Mouse (Mus musculus): ENCODE data around the gene Mad1l1. TPM values are rescaled to one million over a fixed set of nuclear protein-coding genes. Genes with fewer than 3 reads are reported as not detected.

Gene Mad1l1
- polyA plus RNA-seq, 1 experiment from 2014 or later: 43.7 TPM

- no peak overlapping the region for H3K27ac ChIP-seq (replicated peaks; ENCODE audit: low read depth, low read length)
- H3K27me3 ChIP-seq (ENCODE audit: control insufficient read depth, insufficient read depth, low read length): no peaks in the 10 kb centered on the region
- no peak for DNase-seq (ENCODE audit: low spot score)
- no peaks in the 10 kb centered on the region for H3K9me3 ChIP-seq (replicated peaks; ENCODE audit: control insufficient read depth, low read length)
- H3K4me1 ChIP-seq (ENCODE audit: control insufficient read depth, insufficient read depth, low read length): no peaks in the 10 kb centered on the region
- no peak overlapping the region for H3K4me3 ChIP-seq (ENCODE audit: low read depth, low read length)
- no peak overlapping the region for H3K9ac ChIP-seq (replicated peaks; ENCODE audit: low read length)
- H3K36me3 ChIP-seq (replicated peaks; ENCODE audit: control insufficient read depth, insufficient read depth, low read depth, low read length): no peaks in the 10 kb centered on the region; the same call in 1 of the 2 replicates
- H3K4me2 ChIP-seq (ENCODE audit: low read depth, low read length): no peak overlapping the region
- ATAC-seq (replicated peaks; ENCODE audit: insufficient number of reproducible peaks, low FRiP score, low TSS enrichment, low read depth): no peak
- 94% methylated on average over 3 of the region's 3 CpGs for WGBS
These were observed 81.1 kb downstream of the Mad1l1 start for GRCm38 (mm10) chr5:140240235-140240634.

- Histone ChIP-seq H3K9me3 (replicated peaks; ENCODE audit: control insufficient read depth, low read length) (no peaks in the 10 kb centered on the region), H3K36me3 (replicated peaks; ENCODE audit: control insufficient read depth, insufficient read depth, low read depth, low read length) (no peaks in the 10 kb centered on the region; the same call in 1 of the 2 replicates), H3K9ac (replicated peaks; ENCODE audit: low read length) (no peak overlapping the region), H3K4me1 (ENCODE audit: control insufficient read depth, insufficient read depth, low read length) (no peaks in the 10 kb centered on the region), H3K27me3 (ENCODE audit: control insufficient read depth, insufficient read depth, low read length) (no peaks in the 10 kb centered on the region), H3K27ac (replicated peaks; ENCODE audit: low read depth, low read length) (no peak overlapping the region), H3K4me2 (ENCODE audit: low read depth, low read length) (no peak overlapping the region), H3K4me3 (ENCODE audit: low read depth, low read length) (no peak overlapping the region)
- DNase-seq (ENCODE audit: low spot score) (no peak), ATAC-seq (replicated peaks; ENCODE audit: insufficient number of reproducible peaks, low FRiP score, low TSS enrichment, low read depth) (no peak)
- 76% methylated on average over 3 of the region's 3 CpGs for WGBS
These were observed 82.5 kb downstream of the Mad1l1 start for GRCm38 (mm10) chr5:140238880-140239279.

GRCm38 (mm10) chr5:140230818-140231217, 90.5 kb downstream of the Mad1l1 start:
- no peaks in the 10 kb centered on the region for H3K4me1 ChIP-seq (ENCODE audit: control insufficient read depth, insufficient read depth, low read length)
- no peak overlapping the region for H3K4me2 ChIP-seq (ENCODE audit: low read depth, low read length)
- no peak overlapping the region for H3K4me3 ChIP-seq (ENCODE audit: low read depth, low read length)
- H3K27ac ChIP-seq (replicated peaks; ENCODE audit: low read depth, low read length): no peak overlapping the region
- WGBS: 86% methylated on average over 6 of the region's 6 CpGs
- no peaks in the 10 kb centered on the region for H3K9me3 ChIP-seq (replicated peaks; ENCODE audit: control insufficient read depth, low read length)
- ATAC-seq (replicated peaks; ENCODE audit: insufficient number of reproducible peaks, low FRiP score, low TSS enrichment, low read depth) (no peak), DNase-seq (ENCODE audit: low spot score) (no peak)
- H3K9ac ChIP-seq (replicated peaks; ENCODE audit: low read length): no peak overlapping the region
- no peaks in the 10 kb centered on the region for H3K36me3 ChIP-seq (replicated peaks; ENCODE audit: control insufficient read depth, insufficient read depth, low read depth, low read length)
- H3K27me3 ChIP-seq (ENCODE audit: control insufficient read depth, insufficient read depth, low read length): no peaks in the 10 kb centered on the region

DNA sequence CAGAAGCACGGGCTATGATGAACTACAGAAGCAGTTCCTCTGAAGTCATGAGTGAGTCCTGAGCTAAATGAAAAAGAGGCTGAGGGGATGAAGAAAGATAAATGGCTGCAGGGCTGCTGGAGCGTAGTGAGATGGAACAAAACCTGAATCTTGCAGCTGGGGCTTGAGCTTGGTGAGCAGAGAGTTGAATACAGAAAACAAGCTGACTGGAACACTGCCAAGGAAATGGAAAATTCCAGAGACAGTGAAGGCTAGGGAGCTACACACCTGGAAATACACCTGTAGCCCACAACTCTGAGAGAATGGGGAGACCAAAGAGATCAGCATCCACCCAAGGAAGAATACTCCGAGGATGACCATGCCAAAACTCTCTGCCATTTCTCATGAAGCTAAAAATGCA, 93.0 kb downstream of the Mad1l1 start:
- Histone ChIP-seq H3K4me2 (ENCODE audit: low read depth, low read length) (no peak overlapping the region), H3K4me3 (ENCODE audit: low read depth, low read length) (no peak overlapping the region), H3K9me3 (replicated peaks; ENCODE audit: control insufficient read depth, low read length) (no peaks in the 10 kb centered on the region), H3K27me3 (ENCODE audit: control insufficient read depth, insufficient read depth, low read length) (no peaks in the 10 kb centered on the region), H3K36me3 (replicated peaks; ENCODE audit: control insufficient read depth, insufficient read depth, low read depth, low read length) (no peaks in the 10 kb centered on the region), H3K4me1 (ENCODE audit: control insufficient read depth, insufficient read depth, low read length) (no peaks in the 10 kb centered on the region), H3K9ac (replicated peaks; ENCODE audit: low read length) (no peak overlapping the region), H3K27ac (replicated peaks; ENCODE audit: low read depth, low read length) (no peak overlapping the region)
- ATAC-seq (replicated peaks; ENCODE audit: insufficient number of reproducible peaks, low FRiP score, low TSS enrichment, low read depth): no peak
- WGBS: 86% methylated on average over 3 of the region's 3 CpGs
- DNase-seq (ENCODE audit: low spot score): no peak

GRCm38 (mm10) chr5:140226871-140227270, 94.5 kb downstream of the Mad1l1 start:
- no peak overlapping the region for H3K4me2 ChIP-seq (ENCODE audit: low read depth, low read length)
- H3K9ac ChIP-seq (replicated peaks; ENCODE audit: low read length): no peak overlapping the region
- no peaks in the 10 kb centered on the region for H3K27me3 ChIP-seq (ENCODE audit: control insufficient read depth, insufficient read depth, low read length)
- H3K9me3 ChIP-seq (replicated peaks; ENCODE audit: control insufficient read depth, low read length): no peaks in the 10 kb centered on the region
- H3K36me3 ChIP-seq (replicated peaks; ENCODE audit: control insufficient read depth, insufficient read depth, low read depth, low read length): no peaks in the 10 kb centered on the region
- 78% methylated on average over 3 of the region's 3 CpGs for WGBS
- DNase-seq (ENCODE audit: low spot score): no peak
- H3K4me1 ChIP-seq (ENCODE audit: control insufficient read depth, insufficient read depth, low read length): no peaks in the 10 kb centered on the region
- ATAC-seq (replicated peaks; ENCODE audit: insufficient number of reproducible peaks, low FRiP score, low TSS enrichment, low read depth): no peak
- H3K27ac ChIP-seq (replicated peaks; ENCODE audit: low read depth, low read length): no peak overlapping the region
- H3K4me3 ChIP-seq (ENCODE audit: low read depth, low read length): no peak overlapping the region

GRCm38 (mm10) chr5:140225881-140226280, 95.5 kb downstream of the Mad1l1 start:
- 75% methylated on average over 2 of the region's 2 CpGs for whole genome bisulfite sequencing
- no peak overlapping the region for H3K27ac ChIP-seq (replicated peaks; ENCODE audit: low read depth, low read length)

GRCm38 (mm10) chr5:140225103-140225502, 96.2 kb downstream of the Mad1l1 start:
- no peaks in the 10 kb centered on the region for H3K27me3 ChIP-seq (ENCODE audit: control insufficient read depth, insufficient read depth, low read length)
- ATAC-seq (replicated peaks; ENCODE audit: insufficient number of reproducible peaks, low FRiP score, low TSS enrichment, low read depth) (no peak), DNase-seq (ENCODE audit: low spot score) (no peak)
- H3K36me3 ChIP-seq (replicated peaks; ENCODE audit: control insufficient read depth, insufficient read depth, low read depth, low read length): no peaks in the 10 kb centered on the region
- WGBS: 88% methylated on average over 2 of the region's 2 CpGs
- no peak overlapping the region for H3K9ac ChIP-seq (replicated peaks; ENCODE audit: low read length)
- no peaks in the 10 kb centered on the region for H3K9me3 ChIP-seq (replicated peaks; ENCODE audit: control insufficient read depth, low read length)
- no peak overlapping the region for H3K4me2 ChIP-seq (ENCODE audit: low read depth, low read length)
- H3K4me1 ChIP-seq (ENCODE audit: control insufficient read depth, insufficient read depth, low read length): no peaks in the 10 kb centered on the region
- H3K4me3 ChIP-seq (ENCODE audit: low read depth, low read length): no peak overlapping the region
- no peak overlapping the region for H3K27ac ChIP-seq (replicated peaks; ENCODE audit: low read depth, low read length)

More at GRCm38 (mm10) chr5:140225881-140226280, 95.5 kb downstream of the Mad1l1 start:
- Histone ChIP-seq H3K27me3 (ENCODE audit: control insufficient read depth, insufficient read depth, low read length) (no peaks in the 10 kb centered on the region), H3K4me2 (ENCODE audit: low read depth, low read length) (no peak overlapping the region), H3K9me3 (replicated peaks; ENCODE audit: control insufficient read depth, low read length) (no peaks in the 10 kb centered on the region), H3K9ac (replicated peaks; ENCODE audit: low read length) (no peak overlapping the region), H3K4me3 (ENCODE audit: low read depth, low read length) (no peak overlapping the region), H3K36me3 (replicated peaks; ENCODE audit: control insufficient read depth, insufficient read depth, low read depth, low read length) (no peaks in the 10 kb centered on the region), H3K4me1 (ENCODE audit: control insufficient read depth, insufficient read depth, low read length) (no peaks in the 10 kb centered on the region)
- ATAC-seq (replicated peaks; ENCODE audit: insufficient number of reproducible peaks, low FRiP score, low TSS enrichment, low read depth) (no peak), DNase-seq (ENCODE audit: low spot score) (no peak)

DNA sequence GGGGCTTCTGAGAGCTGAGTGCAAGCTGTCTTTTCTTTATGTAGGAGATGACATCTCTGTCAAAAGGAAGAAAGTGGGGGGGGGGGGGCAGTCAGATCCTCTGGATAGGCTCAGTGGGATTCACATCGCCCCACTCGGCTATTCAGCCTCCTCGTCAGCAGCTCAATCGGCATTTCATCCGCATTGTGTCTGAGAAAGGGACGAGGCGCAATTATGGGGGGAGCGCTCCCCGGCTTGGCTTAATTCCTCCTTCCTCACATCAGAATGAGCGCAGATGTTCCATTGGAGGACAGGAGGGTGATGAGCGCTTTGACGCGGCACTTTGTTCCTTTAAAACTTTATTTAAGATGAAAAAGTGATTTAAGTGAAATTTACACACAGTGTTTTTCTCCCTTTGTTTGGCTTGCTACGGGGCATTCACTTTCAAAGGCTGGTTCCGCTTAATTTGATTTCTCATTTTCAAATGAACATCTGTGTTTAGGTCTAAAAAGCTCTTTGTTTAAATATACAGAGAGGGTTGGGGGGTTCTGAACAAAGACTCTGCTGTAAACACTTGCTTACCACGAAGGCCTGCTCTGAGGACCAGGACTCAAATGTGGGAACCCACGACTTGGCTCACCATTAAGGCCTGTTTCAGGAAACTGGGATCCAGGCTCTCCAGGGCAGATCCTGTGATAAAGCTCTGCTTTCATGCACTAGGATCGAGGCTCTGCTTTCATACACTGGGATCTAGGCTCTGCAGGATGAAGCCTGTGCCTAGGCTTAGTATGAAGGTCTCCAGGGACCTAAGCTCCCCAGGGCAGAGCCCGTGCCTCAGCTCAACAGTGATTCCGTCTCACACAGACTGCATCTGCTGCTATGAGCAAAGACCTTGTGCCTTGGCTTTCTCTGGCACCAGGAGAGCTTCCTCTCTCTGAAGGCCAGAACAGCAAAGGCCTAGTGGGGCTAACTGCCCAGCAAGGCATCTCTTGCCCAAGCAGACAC, 98.0 kb downstream of the Mad1l1 start:
- Histone ChIP-seq H3K4me3 (ENCODE audit: low read depth, low read length) (no peak overlapping the region), H3K4me2 (ENCODE audit: low read depth, low read length) (no peak overlapping the region), H3K36me3 (replicated peaks; ENCODE audit: control insufficient read depth, insufficient read depth, low read depth, low read length) (no peaks in the 10 kb centered on the region), H3K27ac (replicated peaks; ENCODE audit: low read depth, low read length) (0 out of 2 replicates have a peak overlapping the region, but pooled peaks have one; percentile 28), H3K9ac (replicated peaks; ENCODE audit: low read length) (no peak overlapping the region), H3K4me1 (ENCODE audit: control insufficient read depth, insufficient read depth, low read length) (no peaks in the 10 kb centered on the region), H3K27me3 (ENCODE audit: control insufficient read depth, insufficient read depth, low read length) (no peaks in the 10 kb centered on the region), H3K9me3 (replicated peaks; ENCODE audit: control insufficient read depth, low read length) (no peaks in the 10 kb centered on the region)
- ATAC-seq (replicated peaks; ENCODE audit: insufficient number of reproducible peaks, low FRiP score, low TSS enrichment, low read depth) (peak; percentile 51; the same call in 1 of the 2 replicates), DNase-seq (ENCODE audit: low spot score) (peak; percentile 15)
- 43% methylated on average over 20 of the region's 20 CpGs for WGBS
